Mouse (Mus musculus) cerebellum, adult 2 months (tissue): ENCODE measurements around the gene Grhl1. TPM values are rescaled to one million over a fixed set of nuclear protein-coding genes. Genes with fewer than 3 reads are reported as not detected.

ENCODE experiments used
- DNase-seq, 2 experiments: peaks; one replicate each; pipeline ENCODE4 v3.0.0; 2021
- H3K27ac ChIP-seq: fragments of 200-500 bp; 2 replicates; pipeline ENCODE4 v1.5.1; 2012; ENCODE audit warnings: low read length, control low read depth, inconsistent platforms; ENCODE audit not compliant: insufficient read depth
- H3K27me3 ChIP-seq: fragments of 200-500 bp; 2 replicates; pipeline ENCODE4 v1.6.1; 2012; ENCODE audit warnings: inconsistent platforms, mild to moderate bottlenecking, low read length, moderate library complexity; ENCODE audit not compliant: control insufficient read depth, insufficient read depth
- H3K4me1 ChIP-seq: fragments of 200-500 bp; 2 replicates; pipeline ENCODE4 v1.6.1; 2011; ENCODE audit warnings: low read length; ENCODE audit not compliant: control insufficient read depth, insufficient read depth
- H3K4me3 ChIP-seq: fragments of 200-500 bp; replicated peaks from 2 replicates; pipeline ENCODE3; 2011; ENCODE audit warnings: mild to moderate bottlenecking, low read depth, low read length, control low read depth; ENCODE audit not compliant: insufficient read depth
- CTCF ChIP-seq: fragments of 200-500 bp; IDR thresholded peaks from 2 replicates; pipeline ENCODE4 v1.5.1; 2011; ENCODE audit warnings: low read depth, mild to moderate bottlenecking, control low read depth, low read length, moderate library complexity, borderline replicate concordance; ENCODE audit not compliant: insufficient read depth
- POLR2A ChIP-seq: fragments of 200-500 bp; IDR thresholded peaks from 2 replicates; pipeline ENCODE4 v1.6.1; 2011; ENCODE audit warnings: low read length, control low read depth, borderline replicate concordance; ENCODE audit not compliant: insufficient read depth
- WGBS: fragments of 180-500 bp; shearing (Covaris S2); methylation state at CpG from one replicate; pipeline ENCODE4 v1.1.7; 2018; 5-methylcytosine and 5-hydroxymethylcytosine counted together
- polyA plus RNA-seq: library from polyadenylated mRNA; depleted of rRNA; stranded (reverse); fragments of >200 nt; gene quantifications from 2 replicates; pipeline ENCODE4 v1.2.3, GENCODE M21; 2012

The Grhl1 gene
- polyA plus RNA-seq, 1 experiment: 2.3 TPM

GRCm38 (mm10) chr12:24580452-24580851 is 8.4 kb downstream of the Grhl1 start:
- TF ChIP-seq CTCF (no peak), POLR2A (no peak)
- no peaks in the 10 kb centered on the region for H3K27me3 ChIP-seq
- H3K27ac ChIP-seq: no peak overlapping the region
- no peak for DNase-seq
- no peaks in the 10 kb centered on the region for H3K4me1 ChIP-seq
- H3K4me3 ChIP-seq: no peak overlapping the region
- 100% methylated on average over 1 of the region's 1 CpGs for WGBS

GRCm38 (mm10) chr12:24580996-24581683 is 9.1 kb downstream of the Grhl1 start:
- H3K4me3 ChIP-seq: no peak overlapping the region
- no peaks in the 10 kb centered on the region for H3K27me3 ChIP-seq
- no peaks in the 10 kb centered on the region for H3K4me1 ChIP-seq
- H3K27ac ChIP-seq: no peak overlapping the region
- WGBS: 59% methylated on average over 14 of the region's 14 CpGs
- TF ChIP-seq CTCF: no peak
- no peak for TF ChIP-seq POLR2A
- DNase-seq: no peak

- no peak overlapping the region for H3K27ac ChIP-seq
- no peaks in the 10 kb centered on the region for H3K27me3 ChIP-seq
- TF ChIP-seq POLR2A (no peak), CTCF (no peak)
- no peak overlapping the region for H3K4me3 ChIP-seq
- WGBS: 37% methylated on average over 3 of the region's 3 CpGs
- no peak for DNase-seq
- no peaks in the 10 kb centered on the region for H3K4me1 ChIP-seq
Measured at GRCm38 (mm10) chr12:24583653-24584052, 11.6 kb downstream of the Grhl1 start.

- Histone ChIP-seq H3K27ac (no peak overlapping the region), H3K4me3 (no peak overlapping the region), H3K4me1 (no peaks in the 10 kb centered on the region), H3K27me3 (no peaks in the 10 kb centered on the region)
- DNase-seq: peak in 1 of 2 experiments; percentile 29
- TF ChIP-seq CTCF (no peak), POLR2A (no peak)
- WGBS: 17% methylated on average over 8 of the region's 8 CpGs
Measured at GRCm38 (mm10) chr12:24584835-24585234, 12.8 kb downstream of the Grhl1 start.

GRCm38 (mm10) chr12:24586193-24586592 is 14.1 kb downstream of the Grhl1 start:
- TF ChIP-seq POLR2A (no peak), CTCF (no peak)
- WGBS: 82% methylated on average over 7 of the region's 7 CpGs
- no peaks in the 10 kb centered on the region for H3K27me3 ChIP-seq
- no peak for DNase-seq
- H3K4me3 ChIP-seq: no peak overlapping the region
- H3K4me1 ChIP-seq: no peaks in the 10 kb centered on the region
- no peak overlapping the region for H3K27ac ChIP-seq

GRCm38 (mm10) chr12:24590371-24590770 is 18.3 kb downstream of the Grhl1 start:
- Histone ChIP-seq H3K27ac (no peak overlapping the region), H3K27me3 (no peaks in the 10 kb centered on the region), H3K4me3 (no peak overlapping the region), H3K4me1 (no peaks in the 10 kb centered on the region; the same call in 1 of the 2 replicates)
- no peak for DNase-seq
- WGBS: 90% methylated on average over 7 of the region's 7 CpGs
- TF ChIP-seq POLR2A (no peak), CTCF (no peak)

GRCm38 (mm10) chr12:24592055-24592454 is 20.0 kb downstream of the Grhl1 start:
- H3K4me1 ChIP-seq: no peaks in the 10 kb centered on the region; the same call in 1 of the 2 replicates
- no peak overlapping the region for H3K27ac ChIP-seq
- TF ChIP-seq POLR2A (no peak), CTCF (no peak)
- WGBS: 84% methylated on average over 9 of the region's 9 CpGs
- H3K27me3 ChIP-seq: no peaks in the 10 kb centered on the region
- no peak for DNase-seq
- no peak overlapping the region for H3K4me3 ChIP-seq

- Histone ChIP-seq H3K4me1 (no peaks in the 10 kb centered on the region; the same call in 1 of the 2 replicates), H3K4me3 (no peak overlapping the region), H3K27me3 (no peaks in the 10 kb centered on the region), H3K27ac (no peak overlapping the region)
- TF ChIP-seq CTCF (no peak), POLR2A (no peak)
- DNase-seq: no peak
- 16% methylated on average over 22 of the region's 22 CpGs for WGBS
Measured at GRCm38 (mm10) chr12:24592956-24593672, 21.0 kb downstream of the Grhl1 start.

- 63% methylated on average over 6 of the region's 6 CpGs for WGBS
- no peaks in the 10 kb centered on the region for H3K27me3 ChIP-seq
- H3K27ac ChIP-seq: no peak overlapping the region
- no peak overlapping the region for H3K4me3 ChIP-seq
- DNase-seq: no peak
- H3K4me1 ChIP-seq: no peaks in the 10 kb centered on the region; the same call in 1 of the 2 replicates
- TF ChIP-seq POLR2A (no peak), CTCF (no peak)
Measured at GRCm38 (mm10) chr12:24597376-24597775, 25.3 kb downstream of the Grhl1 start.
